Mouse (Mus musculus) adrenal gland (tissue): Measurements from ENCODE around the gene Pla2r1.

Source experiments
- intact Hi-C: fragments of 180-260 bp; cut with DNase I; formaldehyde crosslinking; loops from one replicate; pipeline ENCODE4 v1.15.1; 2025
- long read RNA-seq, 2 experiments: library from polyadenylated mRNA; unstranded; transcript quantifications; one replicate each; pipeline ENCODE4 v2.0.0; 2020; ENCODE audit warnings: borderline replicate concordance in 1 of 2; ENCODE audit not compliant: insufficient replicate concordance in 1 of 2

Pla2r1 gene
- long read RNA-seq, experiment 1, partial matches to known transcripts: 1 of 2 reads
- long read RNA-seq, experiment 1, other reads (novel, unspliced or antisense): 1 of 2 reads
- long read RNA-seq, experiment 2, partial matches to known transcripts: 1 of 1 reads
- long read RNA-seq, experiment 2, other reads (novel, unspliced or antisense): 0 of 1 reads

- intact Hi-C loops: no loop called here
These were observed at the start of gene Pla2r1 for GRCm38 (mm10) chr2:60552902-60553682. Pla2r1 (minus strand) TSS chr2:60553308.

GRCm38 (mm10) chr2:60601326-60601725, 48.2 kb upstream of the Pla2r1 start:
- intact Hi-C loops: no loop called here

GRCm38 (mm10) chr2:60600863-60601262, 47.8 kb upstream of the Pla2r1 start:
- intact Hi-C loops: no loop called here

GRCm38 (mm10) chr2:60583416-60583815, 30.3 kb upstream of the Pla2r1 start:
- intact Hi-C loops: no loop called here

GRCm38 (mm10) chr2:60554561-60554960, 1.5 kb upstream of the Pla2r1 start:
- intact Hi-C loops: no loop called here

- intact Hi-C loops: no loop called here
These were observed 769 bp downstream of the Pla2r1 start for GRCm38 (mm10) chr2:60552177-60552901.

- intact Hi-C loops: no loop called here
These were observed 1.4 kb downstream of the Pla2r1 start for GRCm38 (mm10) chr2:60551673-60552072.

GRCm38 (mm10) chr2:60550521-60550920, 2.6 kb downstream of the Pla2r1 start:
- intact Hi-C loops: no loop called here

- intact Hi-C loops: no loop called here
These were observed 3.3 kb downstream of the Pla2r1 start for GRCm38 (mm10) chr2:60549851-60550250.

- intact Hi-C loops: no loop called here
These were observed 7.0 kb downstream of the Pla2r1 start for GRCm38 (mm10) chr2:60546082-60546481.

- intact Hi-C loops: no loop called here
These were observed 9.1 kb downstream of the Pla2r1 start for GRCm38 (mm10) chr2:60544006-60544405.

GRCm38 (mm10) chr2:60541745-60542144, 11.4 kb downstream of the Pla2r1 start:
- intact Hi-C loops: no loop called here

- intact Hi-C loops: no loop called here
These were observed 12.8 kb downstream of the Pla2r1 start for GRCm38 (mm10) chr2:60540346-60540745.

GRCm38 (mm10) chr2:60538710-60539109, 14.4 kb downstream of the Pla2r1 start:
- intact Hi-C loops: no loop called here

- intact Hi-C loops: no loop called here
These were observed 14.8 kb downstream of the Pla2r1 start for GRCm38 (mm10) chr2:60538274-60538673.

- intact Hi-C loops: no loop called here
These were observed 18.4 kb downstream of the Pla2r1 start for GRCm38 (mm10) chr2:60534755-60535154.

GRCm38 (mm10) chr2:60533026-60533425, 20.1 kb downstream of the Pla2r1 start:
- intact Hi-C loops: no loop called here

GRCm38 (mm10) chr2:60532495-60532894, 20.6 kb downstream of the Pla2r1 start:
- intact Hi-C loops: no loop called here

GRCm38 (mm10) chr2:60515817-60516216, 37.3 kb downstream of the Pla2r1 start:
- intact Hi-C loops: no loop called here

- intact Hi-C loops: no loop called here
These were observed 38.2 kb downstream of the Pla2r1 start for GRCm38 (mm10) chr2:60514863-60515262.

- intact Hi-C loops: no loop called here
These were observed 42.4 kb downstream of the Pla2r1 start for GRCm38 (mm10) chr2:60510718-60511117.

- intact Hi-C loops: no loop called here
These were observed 48.0 kb downstream of the Pla2r1 start for GRCm38 (mm10) chr2:60505145-60505544.
